In the genomic region with DNA sequence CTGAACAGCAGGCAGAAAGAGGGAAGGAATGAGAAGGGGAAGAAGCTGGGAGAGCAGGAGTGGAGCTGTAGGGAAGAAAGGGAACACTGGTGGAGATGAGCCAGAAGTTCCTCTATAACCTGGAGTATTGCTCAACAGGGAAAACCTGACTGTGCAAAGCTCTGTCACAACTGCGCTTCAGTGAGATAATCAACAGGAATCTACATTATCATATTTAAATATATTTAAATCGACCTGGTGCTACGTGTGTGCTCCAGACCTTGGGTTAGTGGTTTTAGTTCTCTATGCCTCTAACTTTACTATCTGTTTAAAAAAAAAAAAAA, we compare ENCODE assay signal across 25 mouse cellular contexts. TPM values are rescaled to one million over a fixed set of nuclear protein-coding genes. Genes with fewer than 3 reads are reported as not detected.
DNase-seq lines count a peak whose midpoint lies in the region; ATAC-seq and TF ChIP-seq lines count a peak whose summit lies in the region.
"Had no signal": no experiment of that assay in that cellular context is flagged by ENCODE, and none has a peak within 500 bp of the region (broad histone marks: within the 10 kb centered on the region; RNA-seq: fewer than 3 reads in every experiment).

No protein-coding gene starts in this region.

- no peak overlapping the region for H3K4me3 ChIP-seq in heart, embryonic 13.5 days
- H3K4me3 ChIP-seq in heart, adult 2 months = no peak overlapping the region
- peak overlapping the region; percentile 45 for H3K4me3 ChIP-seq in liver, adult 2 months (ENCODE audit: insufficient read depth, low read depth, low read length)
- no peak overlapping the region for H3K4me3 ChIP-seq in liver, embryonic 12.5 days
- H3K4me3 ChIP-seq in lung, embryonic 16.5 days (ENCODE audit: low read length) = no peak overlapping the region
- no peak overlapping the region for H3K4me3 ChIP-seq in liver, postnatal 0 days (ENCODE audit: low read depth, low read length)
- no peak overlapping the region for H3K4me3 ChIP-seq in hindbrain, embryonic 10.5 days
- H3K4me3 ChIP-seq: erythroblast, embryonic 14.5 days; forebrain, embryonic 12.5 days; hindbrain, embryonic 15.5 days; kidney, embryonic 15.5 days; limb, embryonic 12.5 days; neural tube, embryonic 15.5 days had no signal

- no peak overlapping the region for H3K9ac ChIP-seq in heart, embryonic 13.5 days
- no peak overlapping the region for H3K9ac ChIP-seq in heart, adult 2 months (ENCODE audit: low read depth, low read length)
- no peak overlapping the region for H3K9ac ChIP-seq in liver, adult 2 months (ENCODE audit: low read depth, low read length)
- H3K9ac ChIP-seq in liver, embryonic 12.5 days = no peak overlapping the region
- no peak overlapping the region for H3K9ac ChIP-seq in lung, embryonic 16.5 days (ENCODE audit: low read length)
- no peak overlapping the region for H3K9ac ChIP-seq in liver, postnatal 0 days (replicated peaks)
- H3K9ac ChIP-seq: forebrain, embryonic 12.5 days; hindbrain, embryonic 15.5 days; kidney, embryonic 15.5 days; limb, embryonic 12.5 days; liver, embryonic 14.5 days; neural tube, embryonic 15.5 days had no signal

- H3K27me3 ChIP-seq in heart, embryonic 13.5 days (replicated peaks) = no peaks in the 10 kb centered on the region
- no peaks in the 10 kb centered on the region for H3K27me3 ChIP-seq in heart, adult 2 months (ENCODE audit: control insufficient read depth, insufficient read depth, low read length)
- H3K27me3 ChIP-seq in liver, adult 2 months (ENCODE audit: control insufficient read depth, insufficient read depth, low read length) = no peaks in the 10 kb centered on the region
- no peaks in the 10 kb centered on the region for H3K27me3 ChIP-seq in liver, embryonic 12.5 days (replicated peaks)
- no peaks in the 10 kb centered on the region for H3K27me3 ChIP-seq in lung, embryonic 16.5 days (ENCODE audit: control insufficient read depth, insufficient read depth, low read depth, low read length)
- no peaks in the 10 kb centered on the region for H3K27me3 ChIP-seq in liver, postnatal 0 days (ENCODE audit: insufficient read depth, low read length)
- no peaks in the 10 kb centered on the region for H3K27me3 ChIP-seq in hindbrain, embryonic 10.5 days (ENCODE audit: insufficient read depth, poor library complexity, severe bottlenecking)
- H3K27me3 ChIP-seq: forebrain, embryonic 12.5 days; hindbrain, embryonic 15.5 days; kidney, embryonic 15.5 days; limb, embryonic 12.5 days; neural tube, embryonic 15.5 days had no signal

- TF ChIP-seq EP300 in heart, adult 2 months (IDR thresholded peaks at IDR 0.05; ENCODE audit: insufficient read depth, low read depth, low read length) = no peak
- no peak; the same call in 1 of the 2 replicates for TF ChIP-seq EP300 in liver, postnatal 0 days (IDR thresholded peaks at IDR 0.05; ENCODE audit: low read depth)

- H3K9me3 ChIP-seq in heart, embryonic 13.5 days = no peaks in the 10 kb centered on the region
- H3K9me3 ChIP-seq in liver, embryonic 12.5 days (replicated peaks) = no peaks in the 10 kb centered on the region
- H3K9me3 ChIP-seq in lung, embryonic 16.5 days (ENCODE audit: control insufficient read depth, low read length) = no peaks in the 10 kb centered on the region
- no peaks in the 10 kb centered on the region for H3K9me3 ChIP-seq in liver, postnatal 0 days (ENCODE audit: low read length)
- H3K9me3 ChIP-seq in hindbrain, embryonic 10.5 days = no peaks in the 10 kb centered on the region
- H3K9me3 ChIP-seq: forebrain, embryonic 12.5 days; hindbrain, embryonic 15.5 days; kidney, embryonic 15.5 days; limb, embryonic 12.5 days; neural tube, embryonic 15.5 days had no signal

- H3K36me3 ChIP-seq in heart, embryonic 13.5 days = no peaks in the 10 kb centered on the region
- no peaks in the 10 kb centered on the region for H3K36me3 ChIP-seq in heart, adult 2 months (ENCODE audit: control insufficient read depth, insufficient read depth, low read length)
- no peaks in the 10 kb centered on the region for H3K36me3 ChIP-seq in liver, adult 2 months (ENCODE audit: control insufficient read depth, insufficient read depth, low read length)
- no peaks in the 10 kb centered on the region for H3K36me3 ChIP-seq in liver, embryonic 12.5 days
- H3K36me3 ChIP-seq in lung, embryonic 16.5 days (ENCODE audit: control insufficient read depth, insufficient read depth, low read length) = no peaks in the 10 kb centered on the region
- H3K36me3 ChIP-seq in liver, postnatal 0 days (replicated peaks; ENCODE audit: insufficient read depth, low read length) = no peaks in the 10 kb centered on the region
- no peaks in the 10 kb centered on the region for H3K36me3 ChIP-seq in hindbrain, embryonic 10.5 days
- H3K36me3 ChIP-seq: forebrain, embryonic 12.5 days; hindbrain, embryonic 15.5 days; kidney, embryonic 15.5 days; limb, embryonic 12.5 days; neural tube, embryonic 15.5 days had no signal

- 0 out of 2 replicates have a peak overlapping the region, but pooled peaks have one; percentile 16 for H3K4me2 ChIP-seq in heart, embryonic 13.5 days
- H3K4me2 ChIP-seq in liver, embryonic 12.5 days = no peak overlapping the region
- H3K4me2 ChIP-seq in lung, embryonic 16.5 days (ENCODE audit: low read depth, low read length) = no peak overlapping the region
- peak overlapping the region; percentile 51 for H3K4me2 ChIP-seq in liver, postnatal 0 days (ENCODE audit: low read depth, low read length)
- H3K4me2 ChIP-seq: forebrain, embryonic 12.5 days; hindbrain, embryonic 15.5 days; kidney, embryonic 15.5 days; limb, embryonic 12.5 days; neural tube, embryonic 15.5 days had no signal

- H3K79me2 ChIP-seq in heart, adult 2 months (replicated peaks; ENCODE audit: control insufficient read depth, insufficient read depth, low read length) = no peaks in the 10 kb centered on the region
- no peaks in the 10 kb centered on the region for H3K79me2 ChIP-seq in liver, adult 2 months (ENCODE audit: control insufficient read depth, insufficient read depth, low read length)

- H3K27ac ChIP-seq in heart, embryonic 13.5 days (replicated peaks) = peak overlapping the region; percentile 65
- H3K27ac ChIP-seq in heart, adult 2 months = no peak overlapping the region
- H3K27ac ChIP-seq in liver, adult 2 months (replicated peaks; ENCODE audit: insufficient read depth, low read depth, low read length) = no peak overlapping the region
- no peak overlapping the region for H3K27ac ChIP-seq in liver, embryonic 12.5 days
- H3K27ac ChIP-seq in lung, embryonic 16.5 days (ENCODE audit: low read length) = peak overlapping the region; percentile 11
- H3K27ac ChIP-seq in liver, postnatal 0 days (ENCODE audit: low read depth) = peak overlapping the region; percentile 86
- H3K27ac ChIP-seq in hindbrain, embryonic 10.5 days = no peak overlapping the region
- H3K27ac ChIP-seq: forebrain, embryonic 12.5 days; hindbrain, embryonic 15.5 days; kidney, embryonic 15.5 days; limb, embryonic 12.5 days; liver, embryonic 14.5 days; neural tube, embryonic 15.5 days had no signal

- intact Hi-C loops in heart, adult 2 months (cut with DNase I) = loop anchor here (5.0 kb wide), 2 partner anchors 73 to 138 kb away; no protein-coding TSS in a partner anchor

- 84% methylated on average over 3 of the region's 3 CpGs for WGBS in heart, embryonic 13.5 days
- 85% methylated on average over 3 of the region's 3 CpGs for WGBS in heart, adult 2 months
- 32% methylated on average over 3 of the region's 3 CpGs for WGBS in liver, adult 2 months
- 69% methylated on average over 3 of the region's 3 CpGs for WGBS in liver, embryonic 12.5 days (ENCODE audit: insufficient replicate concordance)
- WGBS in lung, embryonic 16.5 days = 76% methylated on average over 3 of the region's 3 CpGs
- WGBS in liver, postnatal 0 days (ENCODE audit: insufficient replicate concordance) = 49% methylated on average over 3 of the region's 3 CpGs
- 84% methylated on average over 3 of the region's 3 CpGs for WGBS in hindbrain, embryonic 10.5 days

- ATAC-seq in heart, embryonic 13.5 days (ENCODE audit: extremely low read depth, insufficient number of reproducible peaks, low FRiP score, low TSS enrichment) = no peak
- ATAC-seq in liver, embryonic 12.5 days = no peak
- ATAC-seq in lung, embryonic 16.5 days (ENCODE audit: low read depth) = no peak
- peak; percentile 84 for ATAC-seq in liver, postnatal 0 days
- ATAC-seq: inflammation-experienced regulatory T-cells, adult 6 months had no signal

- no peak for TF ChIP-seq POLR2A in heart, adult 2 months (IDR thresholded peaks at IDR 0.05; ENCODE audit: insufficient read depth, low read depth, low read length)
- TF ChIP-seq POLR2A in liver, adult 2 months (IDR thresholded peaks at IDR 0.05; ENCODE audit: extremely low read depth, insufficient read depth, low read length) = no peak

- H3K4me1 ChIP-seq in heart, embryonic 13.5 days = peaks cover 40% of the 10 kb centered on the region
- H3K4me1 ChIP-seq in heart, adult 2 months (ENCODE audit: control insufficient read depth, insufficient read depth, low read length) = peaks cover 11% of the 10 kb centered on the region
- H3K4me1 ChIP-seq in liver, adult 2 months (ENCODE audit: control insufficient read depth, insufficient read depth, low read length) = peaks cover 4% of the 10 kb centered on the region
- H3K4me1 ChIP-seq in liver, embryonic 12.5 days = peaks cover 9% of the 10 kb centered on the region; the same call in 1 of the 2 replicates
- H3K4me1 ChIP-seq in lung, embryonic 16.5 days (replicated peaks; ENCODE audit: control insufficient read depth, insufficient read depth, low read length) = peaks cover 23% of the 10 kb centered on the region
- H3K4me1 ChIP-seq in liver, postnatal 0 days (ENCODE audit: insufficient read depth) = no peaks in the 10 kb centered on the region
- H3K4me1 ChIP-seq in hindbrain, embryonic 10.5 days (replicated peaks) = peaks cover 24% of the 10 kb centered on the region

- DNase-seq in heart, adult 2 months = no peak
- peak; percentile 77 for DNase-seq in liver, adult 2 months (ENCODE audit: extremely low read depth, low read depth, low spot score)
- DNase-seq in lung, postnatal 25 days (ENCODE audit: low spot score) = no peak
- DNase-seq in liver, postnatal 0 days = peak; percentile 43
- DNase-seq in hindbrain, embryonic 10.5 days (ENCODE audit: low spot score) = no peak
- DNase-seq: adrenal gland, postnatal 25 days; cerebellum, adult 11-12 months; cerebellum, adult 9-11 months; gastrocnemius, postnatal 10 days; kidney, adult 11 months; kidney, postnatal 25 days; midbrain, embryonic 14.5 days; right cerebral cortex, postnatal 14 days; thymus, postnatal 4 days had no signal

- TF ChIP-seq CTCF in heart, adult 2 months (IDR thresholded peaks at IDR 0.05) = no peak
- no peak for TF ChIP-seq CTCF in liver, adult 2 months (IDR thresholded peaks at IDR 0.05; ENCODE audit: low read depth, low read length)
- TF ChIP-seq CTCF in liver, postnatal 0 days (IDR thresholded peaks at IDR 0.05; ENCODE audit: low read depth) = no peak

RNA-seq across cellular contexts. Expression of a gene that starts 30.0 kb away (rescaled TPM):
- 21.7 and 21.8 TPM in 2 replicates for polyA plus RNA-seq in heart, embryonic 13.5 days (2015; fragmentation: Nextera tagmentation; extraction: Ambion mirVana)
- 10 to 100 TPM; 31.4 to 33.2 TPM for total RNA-seq in heart, adult 2 months (2021)
- polyA plus RNA-seq in heart, adult 2 months (2012; rRNA removed) = 17.3 and 28.7 TPM in 2 replicates
- 3.0 and 3.6 TPM in 2 replicates for total RNA-seq in liver, adult 2 months (2014; rRNA removed)
- 1.3 and 1.4 TPM in 2 replicates for polyA plus RNA-seq in liver, adult 2 months (2012; rRNA removed)
- polyA plus RNA-seq in liver, embryonic 12.5 days (2016; fragmentation: Nextera tagmentation; extraction: Ambion mirVana) = 5.0 and 5.3 TPM in 2 replicates
- polyA plus RNA-seq in lung, embryonic 16.5 days (2015; fragmentation: Nextera tagmentation; extraction: Ambion mirVana) = 36.4 and 38.9 TPM in 2 replicates
- polyA plus RNA-seq in liver, postnatal 0 days (2015; fragmentation: Nextera tagmentation; extraction: Ambion mirVana) = 2.0 and 2.4 TPM in 2 replicates
- 16.8 and 19.5 TPM in 2 replicates for polyA plus RNA-seq in hindbrain, embryonic 10.5 days (2016; fragmentation: Nextera tagmentation; extraction: Ambion mirVana)

Comparison
In these comparisons a context has a peak if more than half of its experiments do, and no peak if none do; other contexts are left out.
1. H3K27ac ChIP-seq: peak in heart, embryonic 13.5 days (single experiment), lung, embryonic 16.5 days (single experiment) and liver, postnatal 0 days (single experiment); none in heart, adult 2 months (single experiment), liver, adult 2 months (single experiment), liver, embryonic 12.5 days (single experiment) and hindbrain, embryonic 10.5 days (single experiment).
2. H3K4me2 ChIP-seq: peak in heart, embryonic 13.5 days (single experiment) and liver, postnatal 0 days (single experiment); none in liver, embryonic 12.5 days (single experiment) and lung, embryonic 16.5 days (single experiment).
3. DNase-seq: peak in liver, adult 2 months (single experiment) and liver, postnatal 0 days (single experiment); none in heart, adult 2 months (0 of 2), lung, postnatal 25 days (single experiment) and hindbrain, embryonic 10.5 days (single experiment).